Mouse (Mus musculus): ENCODE measurements around the gene Mapkbp1.

- TF ChIP-seq POLR2A (IDR thresholded peaks at IDR 0.05; ENCODE audit: insufficient read length, low read depth): no peak
- no peak for TF ChIP-seq TCF12 (IDR thresholded peaks at IDR 0.05; ENCODE audit: insufficient read depth, poor library complexity, severe bottlenecking)
- no peak for TF ChIP-seq USF1 (IDR thresholded peaks at IDR 0.05; ENCODE audit: low read depth)
- no peak for TF ChIP-seq POLR2AphosphoS2 (IDR thresholded peaks at IDR 0.05; ENCODE audit: insufficient read length, low read depth)
- TF ChIP-seq MYOD1 (IDR thresholded peaks at IDR 0.05; ENCODE audit: control insufficient read depth in 1 of 3, insufficient read length in 2 of 3, low read depth in 2 of 3): no peak
- no peak for TF ChIP-seq E2F4 (IDR thresholded peaks at IDR 0.05; ENCODE audit: insufficient read depth)
- no peak for TF ChIP-seq SRF (IDR thresholded peaks at IDR 0.05; ENCODE audit: control insufficient read depth, insufficient read length, low read depth)
- TF ChIP-seq MYOG (IDR thresholded peaks at IDR 0.05; ENCODE audit: control insufficient read depth in 1 of 3, insufficient read depth in 1 of 3, insufficient read length in 2 of 3, low read depth in 2 of 3): no peak
These were observed 13.4 kb downstream of the Mapkbp1 start for GRCm38 (mm10) chr2:119985871-119986270.
